Mouse (Mus musculus) midbrain, embryonic 15.5 days (tissue): ENCODE measurements around the gene Twnk. TPM values are rescaled to one million over a fixed set of nuclear protein-coding genes. Genes with fewer than 3 reads are reported as not detected.
A peak's percentile ranks its signal among the peaks of the same experiment; 100 is the strongest.

ENCODE experiments used
- ATAC-seq: fragments of 200-750 bp; cut with Nextera tagmentation; replicated peaks from 2 replicates; pipeline ENCODE4 v1.8.0; 2017; ENCODE audit warnings: moderate TSS enrichment
- H3K27ac ChIP-seq: fragments of 300-500 bp; sonication (generic); 2 replicates; pipeline ENCODE4 v1.5.1; 2015; ENCODE audit warnings: mild to moderate bottlenecking, inconsistent platforms
- H3K27me3 ChIP-seq: fragments of 300-500 bp; sonication (generic); replicated peaks from 2 replicates; pipeline ENCODE4 v1.6.1; 2015; ENCODE audit warnings: inconsistent platforms
- H3K36me3 ChIP-seq: fragments of 300-500 bp; sonication (generic); replicated peaks from 2 replicates; pipeline ENCODE4 v1.6.1; 2015; ENCODE audit warnings: inconsistent platforms
- H3K4me1 ChIP-seq: fragments of 300-500 bp; sonication (generic); 2 replicates; pipeline ENCODE4 v1.6.1; 2015; ENCODE audit warnings: inconsistent platforms
- H3K4me2 ChIP-seq: fragments of 300-500 bp; sonication (generic); 2 replicates; pipeline ENCODE4 v1.6.1; 2015; ENCODE audit warnings: inconsistent platforms, mild to moderate bottlenecking, moderate library complexity
- H3K4me3 ChIP-seq: fragments of 300-500 bp; sonication (generic); 2 replicates; pipeline ENCODE4 v1.5.1; 2015; ENCODE audit warnings: mild to moderate bottlenecking, inconsistent platforms
- H3K9ac ChIP-seq: fragments of 300-500 bp; sonication (generic); 2 replicates; pipeline ENCODE4 v1.6.1; 2015; ENCODE audit warnings: mild to moderate bottlenecking, inconsistent platforms
- H3K9me3 ChIP-seq: fragments of 300-500 bp; sonication (generic); 2 replicates; pipeline ENCODE4 v1.6.1; 2016; ENCODE audit warnings: inconsistent platforms
- WGBS: fragments of 180-500 bp; shearing (Covaris S2); methylation state at CpG from one replicate; pipeline ENCODE4 v1.1.7; 2015; ENCODE audit warnings: mixed read lengths; 5-methylcytosine and 5-hydroxymethylcytosine counted together
- polyA plus RNA-seq: library from polyadenylated mRNA; unstranded; fragments of >200 nt; fragmentation: Nextera tagmentation; extraction: Ambion mirVana; gene quantifications from 2 replicates; pipeline ENCODE4 v1.2.1, GENCODE M21; 2015

Twnk gene
- polyA plus RNA-seq, 1 experiment from 2014 or later: 17.2 TPM

GRCm38 (mm10) chr19:45016341-45017215 is 11.1 kb downstream of the Twnk start:
- Histone ChIP-seq H3K9ac (peak overlapping the region; percentile 65; the same call in 1 of the 2 replicates), H3K36me3 (no peaks in the 10 kb centered on the region; the same call in 1 of the 2 replicates), H3K4me2 (peak overlapping the region; percentile 87), H3K27ac (peak overlapping the region; percentile 93), H3K27me3 (0 out of 2 replicates have a peak, but pooled peaks cover 3% of the 10 kb centered on the region), H3K9me3 (no peaks in the 10 kb centered on the region), H3K4me1 (peaks cover 52% of the 10 kb centered on the region), H3K4me3 (peak overlapping the region; percentile 74)
- under 1% methylated on average over 18 of the region's 18 CpGs for WGBS
- peak; percentile 35 for ATAC-seq

GRCm38 (mm10) chr19:45017216-45017771 is 11.8 kb downstream of the Twnk start:
- Histone ChIP-seq H3K4me3 (peak overlapping the region; percentile 74), H3K9me3 (no peaks in the 10 kb centered on the region), H3K4me1 (peaks cover 53% of the 10 kb centered on the region), H3K4me2 (peak overlapping the region; percentile 87), H3K36me3 (no peaks in the 10 kb centered on the region), H3K27me3 (0 out of 2 replicates have a peak, but pooled peaks cover 3% of the 10 kb centered on the region), H3K27ac (peak overlapping the region; percentile 93), H3K9ac (peak overlapping the region; percentile 65)
- under 1% methylated on average over 25 of the region's 27 CpGs for WGBS
- peak; percentile 69 for ATAC-seq

- Histone ChIP-seq H3K4me1 (peaks cover 53% of the 10 kb centered on the region), H3K9me3 (no peaks in the 10 kb centered on the region), H3K27me3 (0 out of 2 replicates have a peak, but pooled peaks cover 3% of the 10 kb centered on the region), H3K4me3 (peak overlapping the region; percentile 74), H3K27ac (peak overlapping the region; percentile 93), H3K9ac (peak overlapping the region; percentile 65), H3K36me3 (no peaks in the 10 kb centered on the region), H3K4me2 (peak overlapping the region; percentile 87)
- WGBS: under 1% methylated on average over 28 of the region's 48 CpGs
- ATAC-seq: peak; percentile 76
Observed at GRCm38 (mm10) chr19:45017909-45018308, 12.4 kb downstream of the Twnk start.

- Histone ChIP-seq H3K4me1 (peaks cover 53% of the 10 kb centered on the region), H3K27me3 (0 out of 2 replicates have a peak, but pooled peaks cover 3% of the 10 kb centered on the region), H3K36me3 (no peaks in the 10 kb centered on the region), H3K4me3 (peak overlapping the region; percentile 74), H3K9me3 (no peaks in the 10 kb centered on the region), H3K4me2 (peak overlapping the region; percentile 87), H3K9ac (peak overlapping the region; percentile 65), H3K27ac (peak overlapping the region; percentile 93)
- peak; percentile 12 for ATAC-seq
- WGBS: 0% methylated on average over 13 of the region's 13 CpGs
Observed at GRCm38 (mm10) chr19:45018351-45018831, 12.9 kb downstream of the Twnk start.

GRCm38 (mm10) chr19:45020348-45020747 is 14.9 kb downstream of the Twnk start:
- ATAC-seq: no peak
- Histone ChIP-seq H3K9ac (no peak overlapping the region), H3K27ac (no peak overlapping the region), H3K4me2 (no peak overlapping the region), H3K27me3 (no peaks in the 10 kb centered on the region), H3K4me1 (peaks cover 46% of the 10 kb centered on the region), H3K36me3 (0 out of 2 replicates have a peak, but pooled peaks cover 5% of the 10 kb centered on the region), H3K9me3 (no peaks in the 10 kb centered on the region), H3K4me3 (no peak overlapping the region)
- WGBS: 74% methylated on average over 6 of the region's 6 CpGs

GRCm38 (mm10) chr19:45021362-45021761 is 15.9 kb downstream of the Twnk start:
- peaks cover 36% of the 10 kb centered on the region for H3K4me1 ChIP-seq
- no peaks in the 10 kb centered on the region for H3K9me3 ChIP-seq
- no peaks in the 10 kb centered on the region for H3K27me3 ChIP-seq
- H3K36me3 ChIP-seq: peaks cover 12% of the 10 kb centered on the region; the same call in 1 of the 2 replicates
- H3K4me2 ChIP-seq: no peak overlapping the region
- no peak for ATAC-seq
- no peak overlapping the region for H3K4me3 ChIP-seq
- 94% methylated on average over 15 of the region's 15 CpGs for WGBS
- no peak overlapping the region for H3K9ac ChIP-seq
- no peak overlapping the region for H3K27ac ChIP-seq

GRCm38 (mm10) chr19:45023993-45024392 is 18.5 kb downstream of the Twnk start:
- no peaks in the 10 kb centered on the region for H3K9me3 ChIP-seq
- no peaks in the 10 kb centered on the region for H3K27me3 ChIP-seq
- 84% methylated on average over 11 of the region's 11 CpGs for WGBS
- no peak; the same call in 1 of the 2 replicates for ATAC-seq
- H3K4me1 ChIP-seq: peaks cover 21% of the 10 kb centered on the region
- no peak overlapping the region for H3K4me3 ChIP-seq
- H3K36me3 ChIP-seq: peaks cover 12% of the 10 kb centered on the region; the same call in 1 of the 2 replicates
- H3K9ac ChIP-seq: no peak overlapping the region
- H3K27ac ChIP-seq: no peak overlapping the region
- H3K4me2 ChIP-seq: no peak overlapping the region

GRCm38 (mm10) chr19:45024775-45025174 is 19.3 kb downstream of the Twnk start:
- 89% methylated on average over 20 of the region's 20 CpGs for WGBS
- Histone ChIP-seq H3K9ac (no peak overlapping the region), H3K9me3 (no peaks in the 10 kb centered on the region), H3K4me1 (peaks cover 17% of the 10 kb centered on the region), H3K4me3 (no peak overlapping the region), H3K36me3 (peaks cover 12% of the 10 kb centered on the region; the same call in 1 of the 2 replicates), H3K4me2 (no peak overlapping the region), H3K27me3 (no peaks in the 10 kb centered on the region), H3K27ac (no peak overlapping the region)
- no peak for ATAC-seq

GRCm38 (mm10) chr19:45025937-45026568 is 20.6 kb downstream of the Twnk start:
- Histone ChIP-seq H3K9ac (no peak overlapping the region), H3K4me2 (no peak overlapping the region), H3K9me3 (no peaks in the 10 kb centered on the region), H3K27ac (no peak overlapping the region), H3K27me3 (no peaks in the 10 kb centered on the region), H3K4me3 (no peak overlapping the region), H3K4me1 (peaks cover 13% of the 10 kb centered on the region), H3K36me3 (peaks cover 12% of the 10 kb centered on the region; the same call in 1 of the 2 replicates)
- no peak for ATAC-seq
- WGBS: 93% methylated on average over 37 of the region's 37 CpGs

GRCm38 (mm10) chr19:45026958-45027670 is 21.7 kb downstream of the Twnk start:
- Histone ChIP-seq H3K4me3 (no peak overlapping the region), H3K36me3 (peaks cover 12% of the 10 kb centered on the region; the same call in 1 of the 2 replicates), H3K27ac (no peak overlapping the region), H3K4me1 (peaks cover 10% of the 10 kb centered on the region), H3K4me2 (no peak overlapping the region), H3K9ac (no peak overlapping the region), H3K27me3 (no peaks in the 10 kb centered on the region), H3K9me3 (no peaks in the 10 kb centered on the region)
- 88% methylated on average over 6 of the region's 6 CpGs for WGBS
- ATAC-seq: no peak

GRCm38 (mm10) chr19:45027848-45028247 is 22.4 kb downstream of the Twnk start:
- no peak overlapping the region for H3K4me2 ChIP-seq
- H3K27ac ChIP-seq: no peak overlapping the region
- no peaks in the 10 kb centered on the region for H3K27me3 ChIP-seq
- WGBS: 81% methylated on average over 6 of the region's 6 CpGs
- no peak for ATAC-seq
- H3K36me3 ChIP-seq: peaks cover 12% of the 10 kb centered on the region; the same call in 1 of the 2 replicates
- peaks cover 7% of the 10 kb centered on the region for H3K4me1 ChIP-seq
- no peak overlapping the region for H3K4me3 ChIP-seq
- no peak overlapping the region for H3K9ac ChIP-seq
- no peaks in the 10 kb centered on the region for H3K9me3 ChIP-seq
